Mouse (Mus musculus) regulatory T cell (primary cell): ENCODE data around the gene Wdr34.
"Not testable (repeated sequence)": the region's sequence is repeated elsewhere in the genome, so short reads cannot be mapped to it uniquely, and the experiment has no call there.

Experiments
- in situ Hi-C: fragments of 300-600 bp; cut with MboI, MseI; formaldehyde crosslinking; loops from one replicate; pipeline ENCODE4 v1.15.1; 2025; ENCODE audit warnings: high pct_unique_total_duplicates

The Wdr34 gene

GRCm38 (mm10) chr2:30067031-30067888 is 18.6 kb upstream of the Wdr34 start:
- in situ Hi-C loops, result no loop called here

GRCm38 (mm10) chr2:30066046-30066901 is 17.6 kb upstream of the Wdr34 start:
- in situ Hi-C loops, result no loop called here

- in situ Hi-C loops, result no loop called here
These were observed 15.6 kb upstream of the Wdr34 start for GRCm38 (mm10) chr2:30064298-30064697.

GRCm38 (mm10) chr2:30063791-30064190 is 15.1 kb upstream of the Wdr34 start:
- in situ Hi-C loops, result no loop called here

GRCm38 (mm10) chr2:30063235-30063634 is 14.6 kb upstream of the Wdr34 start:
- in situ Hi-C loops, result no loop called here

GRCm38 (mm10) chr2:30062249-30063093 is 13.8 kb upstream of the Wdr34 start:
- in situ Hi-C loops, result no loop called here

GRCm38 (mm10) chr2:30061215-30062166 is 12.8 kb upstream of the Wdr34 start:
- in situ Hi-C loops, result no loop called here

- in situ Hi-C loops, result no loop called here
These were observed 9.7 kb upstream of the Wdr34 start for GRCm38 (mm10) chr2:30058418-30058817.

- in situ Hi-C loops, result no loop called here
These were observed 8.7 kb upstream of the Wdr34 start, which contains the start of gene Set for GRCm38 (mm10) chr2:30057223-30057904. TSS of gene Set (plus strand) at chr2:30057378.

GRCm38 (mm10) chr2:30056736-30057135 is 8.1 kb upstream of the Wdr34 start:
- in situ Hi-C loops, result no loop called here

- in situ Hi-C loops, result not testable (repeated sequence)
These were observed 6.6 kb upstream of the Wdr34 start for GRCm38 (mm10) chr2:30055310-30055709.

- in situ Hi-C loops, result no loop called here
These were observed 3.5 kb upstream of the Wdr34 start for GRCm38 (mm10) chr2:30051992-30052761.

GRCm38 (mm10) chr2:30049831-30050230 is 1.1 kb upstream of the Wdr34 start:
- in situ Hi-C loops, result loop anchor here (5.0 kb wide), 1 partner anchor 32 kb away; no protein-coding TSS in a partner anchor

- in situ Hi-C loops, result loop anchor here (5.0 kb wide), 1 partner anchor 34 kb away; no protein-coding TSS in a partner anchor
These were observed 580 bp downstream of the Wdr34 start for GRCm38 (mm10) chr2:30048101-30048501.

- in situ Hi-C loops, result loop anchor here (5.0 kb wide), 1 partner anchor 35 kb away; no protein-coding TSS in a partner anchor
These were observed 1.6 kb downstream of the Wdr34 start for GRCm38 (mm10) chr2:30047127-30047526.

- in situ Hi-C loops, result no loop called here
These were observed 4.1 kb downstream of the Wdr34 start for GRCm38 (mm10) chr2:30044550-30044949.

- in situ Hi-C loops, result no loop called here
These were observed 6.2 kb downstream of the Wdr34 start for GRCm38 (mm10) chr2:30042445-30042844.

- in situ Hi-C loops, result no loop called here
These were observed 9.0 kb downstream of the Wdr34 start for GRCm38 (mm10) chr2:30039687-30040086.

GRCm38 (mm10) chr2:30038370-30038769 is 10.3 kb downstream of the Wdr34 start:
- in situ Hi-C loops, result no loop called here
